Mouse (Mus musculus): ENCODE results near the gene Fam129b.

The Fam129b gene

DNA sequence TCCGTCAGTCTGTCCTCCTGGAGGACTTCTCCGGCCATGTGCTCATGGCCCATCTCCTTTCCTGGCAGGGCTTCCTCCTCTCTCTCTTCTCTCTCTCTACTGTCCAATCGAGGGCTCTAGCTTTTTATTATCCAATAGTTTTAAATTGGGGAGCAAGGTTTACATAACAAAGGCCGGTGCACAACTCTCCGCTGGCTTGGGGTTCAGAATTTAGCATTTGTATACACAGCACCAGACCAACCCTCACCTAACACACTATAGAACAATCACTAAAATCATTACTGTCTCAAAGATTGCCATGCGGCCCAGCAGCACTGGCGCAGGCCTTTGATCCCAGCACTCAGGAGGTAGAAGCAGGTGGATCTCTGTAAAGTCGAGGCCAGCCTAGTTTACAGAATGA, 15.1 kb upstream of the Fam129b start:
- DNase-seq (ENCODE audit: low spot score), result no peak

GRCm38 (mm10) chr2:32863317-32863716, 12.6 kb upstream of the Fam129b start:
- no peak for DNase-seq (ENCODE audit: low spot score)

DNA sequence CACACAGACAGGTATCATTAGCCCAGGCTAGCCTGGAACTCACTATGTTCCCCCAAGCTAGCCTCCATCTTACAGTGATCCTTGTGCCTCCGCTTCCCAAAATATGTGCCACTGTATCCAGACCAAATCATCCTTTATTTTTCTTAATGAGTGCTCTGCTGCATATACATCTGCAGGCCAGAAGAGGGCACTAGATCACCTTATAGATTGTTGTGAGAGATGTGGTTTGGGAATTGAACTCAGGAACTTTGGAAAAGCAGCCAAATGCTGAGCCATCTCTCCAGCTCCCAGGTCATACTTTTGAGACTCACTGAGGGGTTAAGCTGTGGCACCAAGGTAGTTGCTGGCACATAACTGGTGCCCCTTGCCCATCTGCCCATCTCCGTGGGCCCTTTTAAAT, 11.2 kb upstream of the Fam129b start:
- peak; percentile 61 for DNase-seq (ENCODE audit: low spot score)

- DNase-seq (ENCODE audit: low spot score), result peak; percentile 75
Measured at GRCm38 (mm10) chr2:32867354-32867753, 8.6 kb upstream of the Fam129b start.

- DNase-seq (ENCODE audit: low spot score), result no peak
Measured at GRCm38 (mm10) chr2:32869721-32870274, 6.1 kb upstream of the Fam129b start.

GRCm38 (mm10) chr2:32870275-32871100, 5.4 kb upstream of the Fam129b start:
- DNase-seq (ENCODE audit: low spot score), result no peak

GRCm38 (mm10) chr2:32874070-32874469, 1.8 kb upstream of the Fam129b start:
- DNase-seq (ENCODE audit: low spot score), result no peak

- DNase-seq (ENCODE audit: low spot score), result peak; percentile 49
Measured at GRCm38 (mm10) chr2:32874951-32875674, 801 bp upstream of the Fam129b start.

DNA sequence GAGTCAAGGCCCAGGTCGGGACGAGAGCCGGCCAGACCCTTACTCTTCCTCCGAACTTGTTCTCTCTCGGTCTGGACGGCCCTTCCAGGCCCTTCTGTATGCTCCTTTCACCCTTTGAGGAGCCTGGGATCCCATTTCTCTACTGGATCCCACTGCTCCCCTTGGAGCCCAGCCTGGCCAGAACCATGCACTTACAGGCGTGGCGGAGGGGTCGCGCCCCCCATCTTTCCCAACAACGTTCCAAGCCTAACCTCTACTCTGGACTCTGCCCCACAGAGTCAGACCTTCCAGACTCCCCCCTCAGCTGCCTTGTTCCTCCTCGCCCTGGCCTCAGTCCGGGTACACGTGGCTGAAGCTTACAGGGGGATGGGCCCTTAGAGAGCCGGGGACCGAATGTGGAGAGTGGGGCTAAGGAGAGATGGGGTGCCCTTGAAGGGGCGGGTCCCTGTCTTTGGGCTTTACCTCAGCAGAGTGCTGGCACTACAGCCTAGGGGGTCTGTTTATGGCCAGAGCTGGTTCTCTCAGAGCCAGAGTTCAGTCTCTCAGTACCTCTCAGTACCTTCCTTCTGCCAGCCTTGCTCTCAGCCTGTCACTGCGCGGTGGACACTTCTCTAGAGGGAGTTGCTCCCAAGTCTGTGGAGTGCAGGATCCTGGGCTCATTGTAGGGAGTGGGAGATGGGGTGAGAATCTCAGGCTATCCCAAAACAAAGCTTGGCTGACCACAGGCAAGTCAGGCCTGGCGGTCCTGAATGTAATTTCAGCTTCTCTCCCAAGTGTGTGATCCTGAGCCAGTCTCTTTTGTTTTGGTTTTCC, 782 bp downstream of the Fam129b start:
- no peak for DNase-seq (ENCODE audit: low spot score)

DNA sequence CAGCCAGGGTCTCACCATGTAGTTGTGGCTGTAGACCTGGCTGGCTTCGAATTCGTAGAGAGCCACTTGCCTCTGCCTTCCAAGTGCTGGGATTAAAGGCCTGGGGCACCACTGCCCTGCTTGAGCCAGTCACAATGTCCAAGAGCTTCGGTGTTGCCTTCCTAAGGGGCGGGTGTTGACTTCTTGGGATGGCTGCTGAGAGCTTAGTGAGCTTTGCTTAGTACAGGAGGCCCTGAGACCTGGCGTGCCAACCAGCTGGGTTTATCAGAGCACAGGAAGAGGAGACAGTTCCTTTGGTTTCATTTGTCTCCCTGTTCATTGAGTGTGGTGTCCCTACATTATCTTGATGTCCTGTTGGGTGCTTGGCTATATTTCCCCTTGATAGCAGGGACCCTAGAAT, 1.4 kb downstream of the Fam129b start:
- no peak for DNase-seq (ENCODE audit: low spot score)

DNA sequence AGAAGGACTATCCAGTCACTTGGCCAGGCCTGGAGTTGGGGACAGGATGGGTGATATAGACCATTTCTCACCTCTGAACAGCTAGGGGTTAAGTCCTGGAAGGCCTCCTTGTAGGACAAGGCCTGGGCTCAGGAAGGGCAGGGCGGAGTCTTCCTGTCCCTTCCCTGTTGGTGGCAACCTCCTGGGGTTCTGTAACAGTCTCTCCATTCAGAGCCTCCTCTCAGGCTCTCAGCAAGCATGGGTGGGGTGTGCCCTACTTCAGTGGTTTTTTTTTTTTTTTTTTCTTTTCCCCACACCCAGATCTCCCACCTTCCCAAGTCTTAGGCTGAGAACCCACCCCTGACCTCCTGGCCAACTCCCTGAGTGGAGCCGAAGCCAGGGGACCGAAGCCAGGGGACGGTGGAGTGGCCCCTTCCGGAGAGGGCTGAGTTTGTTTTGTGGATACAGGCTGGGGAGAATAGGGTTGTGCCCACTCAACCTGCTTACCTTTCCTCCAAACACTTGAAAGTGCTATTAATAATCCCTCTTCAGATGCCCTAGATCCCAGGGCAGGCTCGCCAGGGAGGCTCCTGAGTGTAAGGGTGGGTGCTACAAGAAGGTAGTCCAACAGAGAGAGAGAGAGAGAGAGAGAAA, 2.0 kb downstream of the Fam129b start:
- DNase-seq (ENCODE audit: low spot score), result no peak

DNA sequence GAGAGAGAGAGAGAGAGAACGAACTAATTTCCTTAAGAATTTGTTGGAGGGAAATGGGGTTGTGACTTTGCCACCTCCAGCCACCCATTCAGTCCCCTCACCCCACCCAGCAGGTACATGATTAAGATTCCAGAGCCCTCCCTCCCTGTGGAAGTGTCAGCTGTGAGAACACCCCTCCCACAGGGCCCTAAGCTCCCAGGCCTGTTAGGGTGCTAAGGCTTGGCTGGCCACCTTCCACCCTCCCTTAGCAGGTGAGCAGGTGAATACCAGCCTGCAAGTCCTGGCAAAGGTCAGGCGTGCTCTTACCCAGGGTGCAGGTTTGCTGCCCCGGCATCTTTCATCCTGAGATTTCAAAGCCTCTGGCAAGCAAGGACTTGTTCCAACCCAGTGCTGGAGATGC, 2.5 kb downstream of the Fam129b start:
- no peak for DNase-seq (ENCODE audit: low spot score)

DNA sequence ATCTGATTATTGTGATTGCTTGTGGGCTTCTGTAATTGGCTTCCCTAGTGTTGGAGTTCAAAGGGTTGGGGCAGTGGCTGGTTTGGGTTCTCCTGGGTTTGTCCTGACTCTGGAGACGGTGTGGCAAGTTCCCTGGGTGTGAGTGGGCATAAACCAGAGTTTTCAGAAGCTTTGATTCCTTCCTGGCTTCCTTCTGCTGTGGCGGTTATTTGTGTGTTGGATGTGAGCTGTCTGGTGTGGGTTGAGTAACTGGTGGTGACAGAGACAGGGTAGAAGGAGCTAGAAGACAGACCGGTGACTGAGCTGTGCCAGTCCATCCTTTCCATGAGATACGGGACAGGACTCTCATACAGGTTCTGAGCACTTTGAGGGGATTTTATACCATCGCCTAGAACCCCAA, 3.7 kb downstream of the Fam129b start:
- DNase-seq (ENCODE audit: low spot score), result no peak

- DNase-seq (ENCODE audit: low spot score), result no peak
Measured at GRCm38 (mm10) chr2:32881054-32881453, 5.1 kb downstream of the Fam129b start.

DNA sequence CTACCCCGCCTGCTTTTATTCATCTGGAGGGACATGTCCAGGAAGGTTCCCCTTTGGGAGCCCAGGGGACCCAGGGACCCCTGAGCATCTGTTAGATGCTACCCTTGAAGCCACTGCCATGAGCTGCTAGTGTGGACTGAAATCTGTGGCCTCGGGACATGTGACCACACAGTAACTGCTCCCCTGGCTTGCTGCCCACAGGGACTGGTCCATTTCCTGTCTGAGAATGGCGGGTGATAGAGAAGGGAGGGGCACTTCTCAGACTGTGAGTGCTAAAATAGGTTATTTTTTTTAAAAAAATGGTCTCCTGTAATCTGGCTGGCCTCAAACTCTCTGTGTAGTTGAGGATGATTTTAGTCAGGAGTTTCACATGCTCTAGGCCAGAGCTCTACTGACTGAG, 5.8 kb downstream of the Fam129b start:
- DNase-seq (ENCODE audit: low spot score), result peak; percentile 74

GRCm38 (mm10) chr2:32882283-32883043, 6.5 kb downstream of the Fam129b start:
- DNase-seq (ENCODE audit: low spot score), result peak; percentile 74

DNA sequence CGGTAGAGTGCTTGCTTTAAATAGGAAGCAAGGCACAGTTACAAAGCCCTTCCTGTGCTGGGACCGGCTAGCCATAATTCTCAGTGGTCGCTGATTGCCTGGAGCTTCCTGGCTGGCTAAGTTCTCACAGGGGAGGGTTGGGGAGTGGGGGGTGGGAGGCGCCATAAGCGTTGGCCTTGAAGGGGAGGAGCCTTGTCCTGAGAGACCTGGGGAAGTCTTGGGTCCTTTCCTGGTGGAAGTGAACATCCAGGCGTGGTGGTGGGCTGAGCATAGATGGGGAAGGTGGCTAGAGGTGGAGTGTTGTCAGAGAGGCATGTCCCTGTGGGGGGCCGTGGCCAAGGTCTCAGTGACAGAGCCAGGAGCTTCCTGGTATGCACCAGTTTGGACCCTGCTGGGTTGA, 8.8 kb downstream of the Fam129b start:
- DNase-seq (ENCODE audit: low spot score), result no peak

DNA sequence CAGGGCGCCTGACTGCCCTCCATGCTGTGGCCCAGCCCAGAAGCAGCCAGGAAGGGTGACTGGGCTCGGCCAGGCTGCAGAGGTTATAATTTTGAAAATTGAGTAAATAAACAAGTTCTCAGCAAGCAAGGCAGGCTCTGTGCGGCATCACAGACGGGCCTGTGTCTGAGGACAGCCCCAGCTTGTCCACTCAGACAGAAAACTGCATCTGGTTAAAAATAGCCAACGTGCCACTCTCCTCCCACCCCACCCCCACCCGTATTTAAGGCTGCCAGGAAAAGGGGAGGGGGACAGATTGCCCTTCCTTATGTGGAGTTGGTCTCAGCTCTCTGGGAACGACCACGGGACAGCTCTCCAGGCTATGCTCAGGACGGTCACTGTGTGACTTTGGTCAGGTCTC, 12.1 kb downstream of the Fam129b start:
- DNase-seq (ENCODE audit: low spot score), result no peak

GRCm38 (mm10) chr2:32888551-32888950, 12.6 kb downstream of the Fam129b start:
- DNase-seq (ENCODE audit: low spot score), result no peak

GRCm38 (mm10) chr2:32890280-32890679, 14.4 kb downstream of the Fam129b start:
- DNase-seq (ENCODE audit: low spot score), result no peak

DNA sequence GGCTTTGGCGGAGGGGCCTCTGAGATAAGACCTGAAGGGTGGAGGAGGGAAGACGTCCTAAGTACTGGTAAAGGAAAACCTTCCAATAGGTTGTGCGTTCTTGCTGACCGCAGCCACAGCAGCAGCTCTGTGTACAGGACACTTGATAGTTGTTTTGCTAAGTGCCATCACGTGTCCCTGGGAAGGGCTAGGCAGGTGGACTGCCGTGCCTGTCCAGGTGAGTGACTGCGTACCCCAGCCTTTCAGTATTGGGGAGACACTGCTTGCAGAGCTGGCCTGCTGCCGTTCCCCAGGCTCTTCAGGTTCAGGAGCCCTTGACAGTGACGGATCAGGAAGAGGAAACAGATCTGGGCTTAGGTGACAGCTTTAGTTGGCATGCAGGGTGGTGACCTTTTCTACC, 15.4 kb downstream of the Fam129b start:
- DNase-seq (ENCODE audit: low spot score), result no peak

Data from MN1 (cell line).